Mouse (Mus musculus) lung, embryonic 15.5 days (tissue): ENCODE measurements around the gene Gm44790. TPM values are rescaled to one million over a fixed set of nuclear protein-coding genes. Genes with fewer than 3 reads are reported as not detected.
"Not testable (repeated sequence)": the region's sequence is repeated elsewhere in the genome, so short reads cannot be mapped to it uniquely, and the experiment has no call there.

ENCODE experiments used
- ATAC-seq: fragments of 200-750 bp; cut with Nextera tagmentation; 2 replicates; pipeline ENCODE4 v1.8.0; 2017; ENCODE audit warnings: moderate number of reproducible peaks, borderline replicate concordance; ENCODE audit not compliant: low FRiP score, low TSS enrichment; ENCODE audit errors: extremely low read depth
- H3K27ac ChIP-seq: fragments of 300-500 bp; sonication (generic); 2 replicates; pipeline ENCODE4 v1.5.1; 2015; ENCODE audit warnings: moderate library complexity, mild to moderate bottlenecking, inconsistent platforms
- H3K27me3 ChIP-seq: fragments of 300-500 bp; sonication (generic); 2 replicates; pipeline ENCODE4 v1.6.1; 2015; ENCODE audit warnings: inconsistent platforms
- H3K36me3 ChIP-seq: fragments of 300-500 bp; sonication (generic); 2 replicates; pipeline ENCODE4 v1.6.1; 2015; ENCODE audit warnings: inconsistent platforms
- H3K4me1 ChIP-seq: fragments of 300-500 bp; sonication (generic); 2 replicates; pipeline ENCODE4 v1.6.1; 2015; ENCODE audit warnings: inconsistent platforms
- H3K4me2 ChIP-seq: fragments of 300-500 bp; sonication (generic); 2 replicates; pipeline ENCODE4 v1.6.1; 2015; ENCODE audit warnings: inconsistent platforms, mild to moderate bottlenecking, moderate library complexity
- H3K4me3 ChIP-seq: fragments of 300-500 bp; sonication (generic); 2 replicates; pipeline ENCODE4 v1.5.1; 2015; ENCODE audit warnings: mild to moderate bottlenecking, inconsistent platforms
- H3K9ac ChIP-seq: fragments of 300-500 bp; sonication (generic); 2 replicates; pipeline ENCODE4 v1.6.1; 2015; ENCODE audit warnings: inconsistent platforms
- H3K9me3 ChIP-seq: fragments of 300-500 bp; sonication (generic); 2 replicates; pipeline ENCODE4 v1.6.1; 2016; ENCODE audit warnings: inconsistent platforms
- WGBS: fragments of 180-500 bp; shearing (Covaris S2); methylation state at CpG from one replicate; pipeline ENCODE4 v1.1.7; 2015; 5-methylcytosine and 5-hydroxymethylcytosine counted together
- polyA plus RNA-seq: library from polyadenylated mRNA; unstranded; fragments of >200 nt; fragmentation: Nextera tagmentation; extraction: Ambion mirVana; gene quantifications from 2 replicates; pipeline ENCODE4 v1.2.1, GENCODE M21; 2015

The Gm44790 gene
- polyA plus RNA-seq, 1 experiment from 2014 or later: 1.3 TPM

- Histone ChIP-seq H3K4me3 (no peak overlapping the region), H3K27ac (peak overlapping the region; percentile 83), H3K36me3 (no peaks in the 10 kb centered on the region), H3K4me1 (peaks cover 42% of the 10 kb centered on the region), H3K9ac (no peak overlapping the region), H3K27me3 (no peaks in the 10 kb centered on the region), H3K4me2 (no peak overlapping the region; the same call in 1 of the 2 replicates), H3K9me3 (no peaks in the 10 kb centered on the region)
- ATAC-seq: no peak
- WGBS: 52% methylated on average over 3 of the region's 3 CpGs
These were observed 52.9 kb downstream of the Gm44790 start for GRCm38 (mm10) chr6:86479311-86479710.

- Histone ChIP-seq H3K27me3 (no peaks in the 10 kb centered on the region), H3K9me3 (no peaks in the 10 kb centered on the region), H3K36me3 (no peaks in the 10 kb centered on the region), H3K9ac (no peak overlapping the region), H3K4me3 (no peak overlapping the region), H3K4me2 (peak overlapping the region; percentile 43; the same call in 1 of the 2 replicates), H3K4me1 (peaks cover 41% of the 10 kb centered on the region), H3K27ac (peak overlapping the region; percentile 83)
- ATAC-seq: no peak
These were observed 53.3 kb downstream of the Gm44790 start for GRCm38 (mm10) chr6:86479816-86480188.

DNA sequence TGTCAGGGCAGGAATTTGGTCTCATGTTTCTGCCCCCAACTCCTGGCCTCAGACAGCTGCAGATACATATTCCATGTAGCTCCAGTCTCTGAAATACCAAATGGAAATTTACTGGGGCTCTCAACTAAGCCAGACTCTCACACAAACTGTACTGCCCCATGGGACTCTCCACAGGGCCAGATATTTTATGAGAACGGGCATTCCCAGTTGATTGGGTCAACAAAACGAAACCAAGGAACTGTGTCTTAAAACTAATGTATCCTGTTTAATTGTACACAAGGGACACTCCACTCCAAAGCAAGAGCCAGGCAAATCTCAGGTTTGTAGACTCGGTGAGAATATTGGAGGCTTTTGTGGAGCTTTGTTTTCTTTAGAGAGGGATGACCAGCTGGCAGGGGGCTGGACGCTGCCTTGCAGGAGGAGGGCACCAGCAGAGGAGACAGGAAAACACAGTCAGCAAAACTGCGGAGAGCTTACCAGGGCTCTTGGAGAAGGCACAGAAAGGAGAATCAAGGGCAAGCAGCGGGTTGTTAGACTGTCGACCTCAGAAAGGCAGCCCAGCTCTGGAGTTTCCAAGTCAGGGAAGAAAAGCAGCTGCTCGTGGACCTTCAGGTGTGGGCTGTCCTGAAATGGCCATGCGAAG is 53.9 kb downstream of the Gm44790 start:
- ATAC-seq: peak; percentile 36; the same call in 1 of the 2 replicates
- Histone ChIP-seq H3K9ac (peak overlapping the region; percentile 25), H3K4me1 (peaks cover 39% of the 10 kb centered on the region), H3K27me3 (no peaks in the 10 kb centered on the region), H3K9me3 (no peaks in the 10 kb centered on the region), H3K27ac (peak overlapping the region; percentile 83), H3K36me3 (no peaks in the 10 kb centered on the region), H3K4me3 (peak overlapping the region; percentile 8; the same call in 1 of the 2 replicates), H3K4me2 (peak overlapping the region; percentile 43)
- WGBS: 17% methylated on average over 9 of the region's 9 CpGs

DNA sequence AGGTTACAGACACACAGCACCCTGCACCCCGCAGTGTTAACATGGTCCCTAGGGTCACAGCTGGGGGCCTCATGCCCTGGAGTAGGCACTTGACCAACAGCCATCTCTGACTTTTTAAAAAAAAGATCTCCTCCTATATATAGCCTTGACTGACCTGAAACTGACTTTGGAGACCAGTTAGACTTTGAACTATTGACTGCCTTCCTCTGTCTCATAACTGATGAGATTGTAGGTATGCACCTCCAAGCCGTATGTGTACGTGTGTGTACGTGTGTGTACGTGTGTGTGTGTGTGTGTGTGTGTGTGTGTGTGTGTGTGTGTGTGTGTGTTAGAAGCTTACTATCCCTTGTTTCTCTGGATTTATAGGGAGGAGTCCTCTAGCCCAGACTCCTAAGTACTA is 55.4 kb downstream of the Gm44790 start:
- Histone ChIP-seq H3K27me3 (no peaks in the 10 kb centered on the region), H3K4me3 (no peak overlapping the region), H3K36me3 (no peaks in the 10 kb centered on the region), H3K4me2 (no peak overlapping the region), H3K27ac (no peak overlapping the region), H3K9ac (no peak overlapping the region), H3K4me1 (peaks cover 37% of the 10 kb centered on the region), H3K9me3 (no peaks in the 10 kb centered on the region)
- WGBS: 94% methylated on average over 5 of the region's 5 CpGs
- ATAC-seq: no peak

GRCm38 (mm10) chr6:86485943-86486640 is 59.6 kb downstream of the Gm44790 start:
- H3K27me3 ChIP-seq: no peaks in the 10 kb centered on the region
- WGBS: 86% methylated on average over 7 of the region's 7 CpGs
- no peak overlapping the region for H3K4me3 ChIP-seq
- H3K27ac ChIP-seq: no peak overlapping the region; the same call in 1 of the 2 replicates
- H3K9ac ChIP-seq: no peak overlapping the region
- no peak overlapping the region for H3K4me2 ChIP-seq
- peaks cover 24% of the 10 kb centered on the region for H3K4me1 ChIP-seq
- no peak for ATAC-seq
- no peaks in the 10 kb centered on the region for H3K36me3 ChIP-seq
- H3K9me3 ChIP-seq: no peaks in the 10 kb centered on the region

DNA sequence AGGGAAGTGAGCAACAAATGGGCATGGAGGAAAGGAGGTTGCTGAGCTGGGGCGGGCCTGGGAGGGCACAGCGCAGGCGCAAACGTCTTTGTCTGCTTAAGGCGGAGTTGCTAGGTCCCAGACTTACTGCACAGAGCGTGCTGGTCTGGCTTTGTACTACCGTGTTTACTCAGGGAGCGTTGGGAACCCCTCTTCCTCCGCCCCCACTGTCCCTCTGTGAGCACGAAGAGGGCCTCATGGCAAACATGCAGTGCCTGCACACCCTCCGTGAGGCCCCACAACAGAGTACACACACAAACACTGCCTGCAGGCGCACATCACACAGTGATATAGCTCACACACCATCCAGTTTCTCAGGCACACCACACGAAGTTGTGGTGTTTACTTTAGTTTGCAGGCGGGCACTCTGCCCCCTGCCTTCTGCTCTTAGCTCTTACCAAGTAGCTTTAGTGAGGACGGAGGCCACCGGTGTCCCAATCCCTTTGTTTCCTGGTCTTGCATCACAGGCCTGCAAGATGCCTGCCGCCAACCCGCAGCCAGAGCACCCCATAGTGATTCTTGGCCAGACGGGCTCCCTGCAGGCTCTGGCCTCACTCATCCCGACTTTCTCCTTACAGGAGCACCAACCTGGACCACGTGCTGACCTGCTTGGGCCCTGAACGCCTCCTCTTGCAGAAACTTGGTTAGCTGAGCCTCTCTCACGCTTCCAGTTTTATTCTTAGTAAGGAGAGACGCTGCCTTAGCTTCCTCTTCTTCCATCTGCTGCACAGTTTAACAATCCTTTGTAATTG is 61.1 kb downstream of the Gm44790 start:
- peak overlapping the region; percentile 41 for H3K9ac ChIP-seq
- no peaks in the 10 kb centered on the region for H3K36me3 ChIP-seq
- no peaks in the 10 kb centered on the region for H3K9me3 ChIP-seq
- peak overlapping the region; percentile 99 for H3K27ac ChIP-seq
- H3K4me3 ChIP-seq: peak overlapping the region; percentile 19
- peak overlapping the region; percentile 45 for H3K4me2 ChIP-seq
- H3K27me3 ChIP-seq: no peaks in the 10 kb centered on the region
- 7% methylated on average over 24 of the region's 24 CpGs for WGBS
- peak; percentile 93 for ATAC-seq
- peaks cover 22% of the 10 kb centered on the region for H3K4me1 ChIP-seq

DNA sequence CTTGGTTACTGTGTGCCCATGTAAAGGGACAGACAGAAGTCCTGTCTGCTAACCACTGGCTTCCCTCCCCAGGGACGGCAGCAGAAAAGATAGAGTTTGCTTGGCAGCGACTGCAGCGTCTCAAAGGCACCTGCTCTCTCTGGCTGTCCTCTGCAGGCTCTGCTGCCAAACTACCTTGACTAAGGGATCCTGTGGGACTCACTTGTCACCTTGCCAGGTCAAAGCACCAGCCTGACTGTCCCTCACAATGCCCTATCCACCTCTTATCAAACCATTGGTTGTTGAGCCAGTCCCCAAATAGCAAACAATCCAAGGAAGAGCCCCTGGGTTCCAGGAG is 61.7 kb downstream of the Gm44790 start:
- Histone ChIP-seq H3K9me3 (no peaks in the 10 kb centered on the region), H3K9ac (peak overlapping the region; percentile 41), H3K4me1 (peaks cover 22% of the 10 kb centered on the region), H3K27me3 (no peaks in the 10 kb centered on the region), H3K36me3 (no peaks in the 10 kb centered on the region), H3K27ac (peak overlapping the region; percentile 99), H3K4me2 (peak overlapping the region; percentile 45), H3K4me3 (no peak overlapping the region)
- WGBS: 43% methylated on average over 3 of the region's 3 CpGs
- no peak for ATAC-seq

GRCm38 (mm10) chr6:86489945-86490344 is 63.5 kb downstream of the Gm44790 start:
- Histone ChIP-seq H3K36me3 (no peaks in the 10 kb centered on the region), H3K9ac (no peak overlapping the region), H3K4me1 (peaks cover 22% of the 10 kb centered on the region)

GRCm38 (mm10) chr6:86490413-86490812 is 64.0 kb downstream of the Gm44790 start:
- not testable (repeated sequence) for ATAC-seq, H3K4me3 ChIP-seq, H3K27me3 ChIP-seq, H3K9ac ChIP-seq, H3K9me3 ChIP-seq, H3K4me2 ChIP-seq, H3K36me3 ChIP-seq, H3K27ac ChIP-seq
- H3K4me1 ChIP-seq: peaks cover 22% of the 10 kb centered on the region
- WGBS: 91% methylated on average over 8 of the region's 8 CpGs

More at GRCm38 (mm10) chr6:86489945-86490344, 63.5 kb downstream of the Gm44790 start:
- H3K4me3 ChIP-seq: no peak overlapping the region
- no peaks in the 10 kb centered on the region for H3K27me3 ChIP-seq
- no peak overlapping the region for H3K4me2 ChIP-seq
- H3K9me3 ChIP-seq: no peaks in the 10 kb centered on the region
- no peak overlapping the region for H3K27ac ChIP-seq
- 94% methylated on average over 2 of the region's 2 CpGs for WGBS
- no peak for ATAC-seq

DNA sequence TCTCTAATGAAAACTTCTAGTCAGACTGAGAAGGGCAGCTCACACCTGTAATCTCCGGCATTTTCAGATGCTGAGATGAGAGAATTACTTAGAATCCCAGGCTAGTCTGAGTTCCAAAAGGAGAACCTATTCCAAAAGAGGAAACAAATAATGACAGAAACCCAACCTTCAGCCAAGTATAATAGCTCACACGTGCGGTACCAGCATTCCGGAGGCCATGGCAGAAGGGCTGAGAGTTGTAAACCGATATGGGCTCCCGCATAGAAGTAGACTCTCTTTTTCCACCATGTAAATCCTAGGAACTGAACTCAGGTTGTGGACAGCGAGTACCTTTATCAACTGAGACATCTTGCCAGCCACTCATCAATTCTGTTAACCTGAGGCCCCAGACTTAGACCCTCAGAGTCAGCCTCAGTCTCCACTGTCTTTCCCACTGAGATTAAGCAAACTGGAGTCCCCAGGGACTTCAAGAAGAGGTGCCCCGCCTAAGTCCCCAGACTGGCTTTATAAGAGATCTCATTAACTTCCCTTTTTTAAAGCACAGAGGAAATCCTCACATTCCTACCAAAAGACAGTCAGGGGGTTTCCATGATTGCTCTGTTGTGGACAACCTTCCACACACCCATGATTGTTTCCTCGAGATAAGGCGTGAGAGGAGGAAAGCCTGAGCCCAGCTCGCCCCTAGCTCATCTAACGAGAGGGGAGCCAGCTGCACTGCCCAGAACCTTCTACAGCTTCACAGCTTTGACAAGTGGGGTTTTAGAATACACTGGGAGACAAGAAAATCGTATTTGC is 67.2 kb downstream of the Gm44790 start:
- Histone ChIP-seq H3K27ac (no peak overlapping the region), H3K9me3 (no peaks in the 10 kb centered on the region), H3K9ac (no peak overlapping the region), H3K4me3 (no peak overlapping the region), H3K36me3 (no peaks in the 10 kb centered on the region), H3K4me1 (peaks cover 16% of the 10 kb centered on the region; the same call in 1 of the 2 replicates), H3K27me3 (no peaks in the 10 kb centered on the region), H3K4me2 (no peak overlapping the region)
- ATAC-seq: no peak
- WGBS: 54% methylated on average over 13 of the region's 13 CpGs

DNA sequence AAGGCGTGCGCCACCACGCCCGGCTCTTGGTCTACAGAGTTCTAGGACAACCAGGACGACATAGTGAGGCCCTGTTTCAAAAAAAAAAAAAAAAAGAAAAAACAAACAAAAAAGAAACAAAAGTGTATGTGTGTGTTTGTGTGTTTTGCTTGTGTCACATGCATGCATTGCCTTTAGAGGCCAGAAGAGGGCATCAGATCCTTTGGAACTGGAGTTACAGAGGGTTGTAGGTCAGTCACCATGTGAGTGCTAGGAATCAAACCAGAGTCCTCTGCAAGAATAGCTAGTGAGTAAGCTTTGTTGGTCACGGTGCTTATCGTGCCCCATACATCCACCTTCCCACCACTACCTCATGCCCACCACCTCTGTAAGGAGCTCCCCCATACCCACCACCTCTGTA is 68.3 kb downstream of the Gm44790 start:
- Histone ChIP-seq H3K27ac (no peak overlapping the region), H3K27me3 (no peaks in the 10 kb centered on the region), H3K36me3 (no peaks in the 10 kb centered on the region), H3K4me2 (no peak overlapping the region), H3K4me3 (no peak overlapping the region), H3K4me1 (peaks cover 16% of the 10 kb centered on the region; the same call in 1 of the 2 replicates), H3K9ac (no peak overlapping the region), H3K9me3 (no peaks in the 10 kb centered on the region)
- 92% methylated on average over 7 of the region's 7 CpGs for WGBS
- no peak for ATAC-seq
